Mouse (Mus musculus): Measurements from ENCODE around the gene Ifna7. TPM values are rescaled to one million over a fixed set of nuclear protein-coding genes. Genes with fewer than 3 reads are reported as not detected.
"Not testable (repeated sequence)": the region's sequence is repeated elsewhere in the genome, so short reads cannot be mapped to it uniquely, and the experiment has no call there.

The Ifna7 gene
- polyA plus RNA-seq, 1 experiment from 2014 or later, result not detected

GRCm38 (mm10) chr4:88799365-88799764, 16.7 kb upstream of the Ifna7 start, which contains the start of gene Gm13285:
TSS of gene Gm13285 (plus strand) at chr4:88799665.
- not testable (repeated sequence) for ATAC-seq (ENCODE audit: low FRiP score); H3K4me2 ChIP-seq; H3K9me3 ChIP-seq (replicated peaks); H3K9ac ChIP-seq (replicated peaks); H3K4me1 ChIP-seq; H3K27ac ChIP-seq (replicated peaks); H3K27me3 ChIP-seq (replicated peaks); H3K4me3 ChIP-seq (replicated peaks); H3K36me3 ChIP-seq
- WGBS, result 13% methylated on average over 5 of the region's 7 CpGs

GRCm38 (mm10) chr4:88802954-88803353, 13.1 kb upstream of the Ifna7 start, which contains the start of gene Gm13287:
TSS of gene Gm13287 (plus strand) at chr4:88803254.
- H3K27me3 ChIP-seq (replicated peaks); H3K4me1 ChIP-seq; H3K36me3 ChIP-seq; H3K9ac ChIP-seq (replicated peaks); H3K9me3 ChIP-seq (replicated peaks); H3K4me2 ChIP-seq; ATAC-seq (ENCODE audit: low FRiP score); H3K27ac ChIP-seq (replicated peaks); H3K4me3 ChIP-seq (replicated peaks): not testable (repeated sequence)
- WGBS, result no CpG with 5 or more reads among the region's 29 CpGs

GRCm38 (mm10) chr4:88805231-88805630, 10.8 kb upstream of the Ifna7 start, which contains the start of gene Gm13288:
TSS of gene Gm13288 (plus strand) at chr4:88805531.
- not testable (repeated sequence) for H3K36me3 ChIP-seq; H3K9ac ChIP-seq (replicated peaks); H3K27ac ChIP-seq (replicated peaks); H3K9me3 ChIP-seq (replicated peaks); ATAC-seq (ENCODE audit: low FRiP score); H3K4me1 ChIP-seq; H3K27me3 ChIP-seq (replicated peaks)
- no CpG with 5 or more reads among the region's 8 CpGs for WGBS
- Histone ChIP-seq H3K4me3 (replicated peaks) (peak within 1 kb of the TSS; percentile 21; the same call in 1 of the 2 replicates), H3K4me2 (peak within 1 kb of the TSS; percentile 52)

- H3K27me3 ChIP-seq (replicated peaks); H3K27ac ChIP-seq (replicated peaks); ATAC-seq (ENCODE audit: low FRiP score); H3K9ac ChIP-seq (replicated peaks); H3K36me3 ChIP-seq; H3K4me1 ChIP-seq; H3K9me3 ChIP-seq (replicated peaks): not testable (repeated sequence)
- Histone ChIP-seq H3K4me2 (peak overlapping the region; percentile 52), H3K4me3 (replicated peaks) (peak overlapping the region; percentile 21; the same call in 1 of the 2 replicates)
- WGBS, result no CpG with 5 or more reads among the region's 34 CpGs
These were observed 10.3 kb upstream of the Ifna7 start for GRCm38 (mm10) chr4:88805761-88806160.

- 85% methylated on average over 1 of the region's 1 CpGs for WGBS
- no peak for ATAC-seq (ENCODE audit: low FRiP score)
These were observed 3.6 kb downstream of the Ifna7 start, which contains the start of gene Ifna11 for GRCm38 (mm10) chr4:88819659-88820058. TSS of gene Ifna11 (plus strand) at chr4:88819959.

GRCm38 (mm10) chr4:88822995-88823394, 7.0 kb downstream of the Ifna7 start:
- Histone ChIP-seq H3K9me3 (replicated peaks) (no peaks in the 10 kb centered on the region), H3K27me3 (replicated peaks) (no peaks in the 10 kb centered on the region), H3K9ac (replicated peaks) (no peak overlapping the region), H3K27ac (replicated peaks) (no peak overlapping the region), H3K36me3 (no peaks in the 10 kb centered on the region), H3K4me1 (no peaks in the 10 kb centered on the region), H3K4me2 (no peak overlapping the region), H3K4me3 (replicated peaks) (no peak overlapping the region)
- 18% methylated on average over 4 of the region's 4 CpGs for WGBS
- ATAC-seq (ENCODE audit: low FRiP score), result no peak

More at GRCm38 (mm10) chr4:88819659-88820058, 3.6 kb downstream of the Ifna7 start, which contains the start of gene Ifna11:
- no peak within 1 kb of the TSS for H3K9ac ChIP-seq (replicated peaks)
- H3K9me3 ChIP-seq (replicated peaks), result no peaks in the 10 kb centered on the region
- no peak within 1 kb of the TSS for H3K4me2 ChIP-seq
- H3K27ac ChIP-seq (replicated peaks), result no peak within 1 kb of the TSS
- H3K4me3 ChIP-seq (replicated peaks), result no peak within 1 kb of the TSS
- H3K4me1 ChIP-seq, result no peaks in the 10 kb centered on the region
- H3K27me3 ChIP-seq (replicated peaks), result no peaks in the 10 kb centered on the region
- H3K36me3 ChIP-seq, result no peaks in the 10 kb centered on the region

- H3K4me2 ChIP-seq; H3K9me3 ChIP-seq (replicated peaks); H3K4me1 ChIP-seq; ATAC-seq (ENCODE audit: low FRiP score); H3K9ac ChIP-seq (replicated peaks); H3K4me3 ChIP-seq (replicated peaks); H3K27ac ChIP-seq (replicated peaks); H3K36me3 ChIP-seq; H3K27me3 ChIP-seq (replicated peaks): not testable (repeated sequence)
These were observed 11.1 kb downstream of the Ifna7 start, which contains the start of gene Ifna6 for GRCm38 (mm10) chr4:88827116-88827515. TSS of gene Ifna6 (plus strand) at chr4:88827416.

GRCm38 (mm10) chr4:88830523-88830922, 14.5 kb downstream of the Ifna7 start:
- Histone ChIP-seq H3K36me3 (no peaks in the 10 kb centered on the region), H3K27ac (replicated peaks) (no peak overlapping the region), H3K9ac (replicated peaks) (no peak overlapping the region), H3K4me1 (no peaks in the 10 kb centered on the region), H3K9me3 (replicated peaks) (no peaks in the 10 kb centered on the region), H3K4me3 (replicated peaks) (no peak overlapping the region), H3K27me3 (replicated peaks) (no peaks in the 10 kb centered on the region), H3K4me2 (no peak overlapping the region)
- ATAC-seq (ENCODE audit: low FRiP score), result no peak
- 36% methylated on average over 4 of the region's 4 CpGs for WGBS

- not testable (repeated sequence) for H3K4me3 ChIP-seq (replicated peaks); H3K27ac ChIP-seq (replicated peaks); H3K27me3 ChIP-seq (replicated peaks); H3K9me3 ChIP-seq (replicated peaks); H3K36me3 ChIP-seq; H3K4me2 ChIP-seq; ATAC-seq (ENCODE audit: low FRiP score); H3K9ac ChIP-seq (replicated peaks); H3K4me1 ChIP-seq
- 93% methylated on average over 1 of the region's 1 CpGs for WGBS
These were observed 19.2 kb downstream of the Ifna7 start, which contains the start of gene Ifna5 for GRCm38 (mm10) chr4:88835225-88835624. TSS of gene Ifna5 (plus strand) at chr4:88835525.

GRCm38 (mm10) chr4:88838828-88839227, 22.8 kb downstream of the Ifna7 start:
- Histone ChIP-seq H3K9ac (replicated peaks) (no peak overlapping the region), H3K4me3 (replicated peaks) (no peak overlapping the region), H3K4me2 (no peak overlapping the region), H3K36me3 (no peaks in the 10 kb centered on the region), H3K27me3 (replicated peaks) (no peaks in the 10 kb centered on the region), H3K27ac (replicated peaks) (no peak overlapping the region), H3K9me3 (replicated peaks) (no peaks in the 10 kb centered on the region), H3K4me1 (no peaks in the 10 kb centered on the region)
- whole genome bisulfite sequencing, result 42% methylated on average over 3 of the region's 3 CpGs
- ATAC-seq (ENCODE audit: low FRiP score), result no peak

- Histone ChIP-seq H3K27me3 (replicated peaks) (no peaks in the 10 kb centered on the region), H3K9ac (replicated peaks) (no peak overlapping the region), H3K27ac (replicated peaks) (no peak overlapping the region), H3K4me3 (replicated peaks) (no peak overlapping the region), H3K4me1 (no peaks in the 10 kb centered on the region), H3K36me3 (no peaks in the 10 kb centered on the region), H3K9me3 (replicated peaks) (no peaks in the 10 kb centered on the region), H3K4me2 (no peak overlapping the region)
- ATAC-seq (ENCODE audit: low FRiP score), result no peak
- WGBS, result 85% methylated on average over 3 of the region's 3 CpGs
These were observed 24.0 kb downstream of the Ifna7 start for GRCm38 (mm10) chr4:88840058-88840457.

GRCm38 (mm10) chr4:88841438-88841911, 25.4 kb downstream of the Ifna7 start, which contains the start of gene Ifna4:
TSS of gene Ifna4 (plus strand) at chr4:88841861.
- H3K9me3 ChIP-seq (replicated peaks), result no peaks in the 10 kb centered on the region
- H3K4me2 ChIP-seq, result no peak within 1 kb of the TSS
- no peaks in the 10 kb centered on the region for H3K36me3 ChIP-seq
- H3K9ac ChIP-seq (replicated peaks), result no peak within 1 kb of the TSS
- H3K4me3 ChIP-seq (replicated peaks), result no peak within 1 kb of the TSS
- 40% methylated on average over 2 of the region's 2 CpGs for WGBS
- ATAC-seq (ENCODE audit: low FRiP score), result no peak
- H3K27ac ChIP-seq (replicated peaks), result no peak within 1 kb of the TSS
- no peaks in the 10 kb centered on the region for H3K4me1 ChIP-seq
- H3K27me3 ChIP-seq (replicated peaks), result no peaks in the 10 kb centered on the region

Measured in neural tube, embryonic 15.5 days (tissue).